Mouse (Mus musculus) MEL (cell line): ENCODE data around the gene Fmod.

Experiments
- POLR2A ChIP-seq, 2 experiments: IDR thresholded peaks; 2 replicates each; pipeline ENCODE4 v1.6.1; 2011 to 2012; ENCODE audit warnings: low read length in 2 of 2, mild to moderate bottlenecking in 2 of 2, control low read depth in 1 of 2, improper control_type of control experiment in 1 of 2, low read depth in 1 of 2, moderate library complexity in 1 of 2; ENCODE audit not compliant: control insufficient read depth in 1 of 2, insufficient read depth in 1 of 2, poor library complexity in 1 of 2
- TAL1 ChIP-seq: IDR thresholded peaks from 2 replicates; pipeline ENCODE4 v1.6.1; 2012; ENCODE audit warnings: mild to moderate bottlenecking, inconsistent platforms, low read length, moderate library complexity, mixed read lengths

GRCm38 (mm10) chr1:134091851-134092250, 54.8 kb downstream of the Fmod start:
- TF ChIP-seq POLR2A (IDR thresholded peaks at IDR 0.05; ENCODE audit: control insufficient read depth in 1 of 2, insufficient read depth in 1 of 2, low read depth in 1 of 2, low read length in 2 of 2, poor library complexity in 1 of 2), result no peak
- TF ChIP-seq TAL1, result no peak
